Mouse (Mus musculus) G1E (cell line): ENCODE data around the gene Creg2. TPM values are rescaled to one million over a fixed set of nuclear protein-coding genes. Genes with fewer than 3 reads are reported as not detected.

Source experiments
- ATAC-seq: 2 replicates; pipeline ENCODE4 v1.8.0; 2016; ENCODE audit warnings: mild to moderate bottlenecking; ENCODE audit not compliant: insufficient number of reproducible peaks, poor library complexity, low FRiP score, severe bottlenecking; ENCODE audit errors: extremely low read depth
- DNase-seq: peaks from one replicate; pipeline ENCODE4 v3.0.0; 2012; ENCODE audit warnings: low spot score
- H3K27me3 ChIP-seq: 2 replicates; pipeline ENCODE4 v1.6.1; 2012; ENCODE audit warnings: mild to moderate bottlenecking, low read length, inconsistent platforms; ENCODE audit not compliant: insufficient read depth
- H3K36me3 ChIP-seq: replicated peaks from 2 replicates; pipeline ENCODE3; 2012; ENCODE audit warnings: mild to moderate bottlenecking, inconsistent platforms
- H3K4me1 ChIP-seq: 2 replicates; pipeline ENCODE4 v1.6.1; 2012; ENCODE audit warnings: low read depth, low read length, inconsistent platforms, mixed read lengths; ENCODE audit not compliant: insufficient read depth
- H3K4me3 ChIP-seq: 2 replicates; pipeline ENCODE4 v1.5.1; 2012; ENCODE audit warnings: low read depth, mild to moderate bottlenecking, inconsistent platforms, low read length, moderate library complexity, mixed read lengths
- H3K9me3 ChIP-seq: replicated peaks from 2 replicates; pipeline ENCODE4 v1.6.1; 2012; ENCODE audit warnings: inconsistent platforms
- CTCF ChIP-seq: IDR thresholded peaks from 2 replicates; pipeline ENCODE4 v1.5.1; 2012; ENCODE audit warnings: low read depth, low read length, inconsistent platforms, mixed read lengths
- GATA1 ChIP-seq: IDR thresholded peaks from 2 replicates; pipeline ENCODE4 v1.6.1; 2012; ENCODE audit warnings: borderline replicate concordance, low read length, inconsistent platforms, mixed read lengths
- GATA2 ChIP-seq: IDR thresholded peaks from 2 replicates; pipeline ENCODE4 v1.6.1; 2012; ENCODE audit warnings: low read depth, low read length, inconsistent platforms, borderline replicate concordance
- POLR2AphosphoS5 ChIP-seq: IDR thresholded peaks from 2 replicates; pipeline ENCODE4 v1.6.1; 2012; ENCODE audit warnings: low read depth, low read length, inconsistent platforms; ENCODE audit not compliant: insufficient replicate concordance
- TAL1 ChIP-seq: conservative IDR thresholded peaks from 2 replicates; pipeline ENCODE4 v1.6.1; 2012; ENCODE audit warnings: low read depth, low read length, inconsistent platforms, mixed read lengths
- polyA plus RNA-seq: library from polyadenylated mRNA; stranded (reverse); fragments of >175 nt; gene quantifications from 2 replicates; pipeline ENCODE4 v1.2.3, GENCODE M21; 2012
- total RNA-seq, 2 experiments: library from RNA; stranded (forward) in 1 of 2; stranded (reverse) in 1 of 2; fragments of 200-1000 nt in 1 of 2; fragments of >200 nt in 1 of 2; fragmentation: Nextera tagmentation in 1 of 2; gene quantifications; 2 replicates each; pipeline ENCODE4 v1.2.3; 2014 to 2017

The Creg2 gene
- total and polyA plus RNA-seq, 3 experiments, result 0.05 TPM; not detected in 2

GRCm38 (mm10) chr1:39649691-39650434, 1.4 kb downstream of the Creg2 start:
- TF ChIP-seq TAL1 (no peak), GATA1 (no peak), GATA2 (no peak), POLR2AphosphoS5 (no peak), CTCF (no peak)
- no peak for ATAC-seq
- peaks cover 18% of the 10 kb centered on the region for H3K27me3 ChIP-seq
- H3K9me3 ChIP-seq, result no peaks in the 10 kb centered on the region
- DNase-seq, result no peak
- no peaks in the 10 kb centered on the region for H3K36me3 ChIP-seq
- H3K4me1 ChIP-seq, result peaks cover 4% of the 10 kb centered on the region; the same call in 1 of the 2 replicates
- no peak overlapping the region for H3K4me3 ChIP-seq

- H3K27me3 ChIP-seq, result peaks cover 22% of the 10 kb centered on the region
- H3K9me3 ChIP-seq, result no peaks in the 10 kb centered on the region
- no peaks in the 10 kb centered on the region for H3K36me3 ChIP-seq
- no peak for DNase-seq
- no peak for ATAC-seq
- no peak overlapping the region for H3K4me3 ChIP-seq
- TF ChIP-seq TAL1 (no peak), GATA2 (no peak), GATA1 (no peak), POLR2AphosphoS5 (no peak), CTCF (no peak)
- peaks cover 4% of the 10 kb centered on the region; the same call in 1 of the 2 replicates for H3K4me1 ChIP-seq
Observed at GRCm38 (mm10) chr1:39648584-39648983, 2.7 kb downstream of the Creg2 start.

DNA sequence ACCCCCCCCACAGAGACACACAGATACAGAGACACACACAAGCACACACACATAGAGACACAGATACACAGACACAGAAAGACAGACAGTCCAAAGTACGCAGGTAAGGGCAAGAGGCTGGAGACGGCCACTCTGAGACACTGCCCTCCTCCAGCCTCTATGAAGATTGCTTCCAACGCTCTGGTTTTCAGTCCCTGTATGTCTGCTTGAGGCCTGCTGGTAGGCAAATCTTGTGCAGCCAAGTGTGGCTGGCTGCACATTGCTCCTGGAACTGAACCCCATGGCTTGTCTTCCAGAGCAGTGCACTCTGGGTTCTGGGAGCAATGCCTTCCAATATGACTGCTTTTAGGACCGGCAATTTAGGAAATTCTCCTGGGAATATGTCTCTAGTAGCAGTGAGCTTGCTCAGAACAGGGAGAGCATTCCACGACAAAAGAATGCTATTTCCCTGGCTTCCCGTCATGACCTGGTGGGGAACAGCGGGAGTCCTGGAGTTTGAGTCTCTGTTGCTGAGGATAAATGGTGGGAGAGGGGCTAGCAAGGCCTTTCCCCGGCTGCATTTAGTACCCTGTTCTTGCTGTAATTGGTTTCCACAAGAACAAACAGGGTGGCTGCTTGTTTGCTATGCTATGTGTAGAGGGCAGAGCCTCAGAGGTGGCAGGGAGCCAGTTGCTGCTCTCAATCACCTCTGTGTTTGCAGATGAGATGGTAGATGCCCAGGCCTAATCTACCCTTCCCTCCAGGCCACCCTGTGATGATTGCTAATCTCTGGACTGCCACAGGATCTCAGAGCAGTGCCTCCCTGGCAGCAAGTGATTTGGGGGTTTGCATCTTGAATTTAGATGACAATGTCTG, 5.1 kb downstream of the Creg2 start:
- Histone ChIP-seq H3K27me3 (peaks cover 26% of the 10 kb centered on the region), H3K4me3 (no peak overlapping the region), H3K9me3 (peaks cover 4% of the 10 kb centered on the region; the same call in 1 of the 2 replicates), H3K36me3 (no peaks in the 10 kb centered on the region), H3K4me1 (peaks cover 4% of the 10 kb centered on the region; the same call in 1 of the 2 replicates)
- TF ChIP-seq TAL1, result no peak
- TF ChIP-seq GATA1, result no peak
- TF ChIP-seq GATA2, result no peak
- TF ChIP-seq CTCF, result no peak
- ATAC-seq (no peak), DNase-seq (no peak)

- H3K9me3 ChIP-seq, result peaks cover 4% of the 10 kb centered on the region; the same call in 1 of the 2 replicates
- H3K4me1 ChIP-seq, result no peaks in the 10 kb centered on the region
- no peaks in the 10 kb centered on the region for H3K36me3 ChIP-seq
- no peak overlapping the region for H3K4me3 ChIP-seq
- TF ChIP-seq GATA1 (no peak), TAL1 (no peak), CTCF (no peak), POLR2AphosphoS5 (no peak), GATA2 (no peak)
- ATAC-seq, result no peak
- H3K27me3 ChIP-seq, result peaks cover 17% of the 10 kb centered on the region
- DNase-seq, result no peak
Observed at GRCm38 (mm10) chr1:39644333-39644732, 6.9 kb downstream of the Creg2 start.

GRCm38 (mm10) chr1:39641667-39642066, 9.6 kb downstream of the Creg2 start:
- ATAC-seq, result no peak

GRCm38 (mm10) chr1:39637139-39637538, 14.1 kb downstream of the Creg2 start:
- ATAC-seq (no peak), DNase-seq (no peak)
- Histone ChIP-seq H3K9me3 (peaks cover 4% of the 10 kb centered on the region; the same call in 1 of the 2 replicates), H3K27me3 (peaks cover 34% of the 10 kb centered on the region), H3K4me3 (no peak overlapping the region), H3K4me1 (no peaks in the 10 kb centered on the region), H3K36me3 (no peaks in the 10 kb centered on the region)
- TF ChIP-seq GATA2 (no peak), TAL1 (no peak), CTCF (no peak), POLR2AphosphoS5 (no peak), GATA1 (no peak)

More at GRCm38 (mm10) chr1:39641667-39642066, 9.6 kb downstream of the Creg2 start:
- DNase-seq, result no peak
- H3K4me3 ChIP-seq, result no peak overlapping the region
- no peaks in the 10 kb centered on the region for H3K4me1 ChIP-seq
- peaks cover 25% of the 10 kb centered on the region for H3K27me3 ChIP-seq
- H3K36me3 ChIP-seq, result no peaks in the 10 kb centered on the region
- TF ChIP-seq GATA1 (no peak), TAL1 (no peak), CTCF (no peak; the same call in 1 of the 2 replicates), POLR2AphosphoS5 (no peak), GATA2 (no peak)
- peaks cover 4% of the 10 kb centered on the region; the same call in 1 of the 2 replicates for H3K9me3 ChIP-seq
